Mouse (Mus musculus): ENCODE measurements around the gene Gm49340. TPM values are rescaled to one million over a fixed set of nuclear protein-coding genes. Genes with fewer than 3 reads are reported as not detected.

The Gm49340 gene
- polyA plus RNA-seq, 1 experiment from 2014 or later = not detected

DNA sequence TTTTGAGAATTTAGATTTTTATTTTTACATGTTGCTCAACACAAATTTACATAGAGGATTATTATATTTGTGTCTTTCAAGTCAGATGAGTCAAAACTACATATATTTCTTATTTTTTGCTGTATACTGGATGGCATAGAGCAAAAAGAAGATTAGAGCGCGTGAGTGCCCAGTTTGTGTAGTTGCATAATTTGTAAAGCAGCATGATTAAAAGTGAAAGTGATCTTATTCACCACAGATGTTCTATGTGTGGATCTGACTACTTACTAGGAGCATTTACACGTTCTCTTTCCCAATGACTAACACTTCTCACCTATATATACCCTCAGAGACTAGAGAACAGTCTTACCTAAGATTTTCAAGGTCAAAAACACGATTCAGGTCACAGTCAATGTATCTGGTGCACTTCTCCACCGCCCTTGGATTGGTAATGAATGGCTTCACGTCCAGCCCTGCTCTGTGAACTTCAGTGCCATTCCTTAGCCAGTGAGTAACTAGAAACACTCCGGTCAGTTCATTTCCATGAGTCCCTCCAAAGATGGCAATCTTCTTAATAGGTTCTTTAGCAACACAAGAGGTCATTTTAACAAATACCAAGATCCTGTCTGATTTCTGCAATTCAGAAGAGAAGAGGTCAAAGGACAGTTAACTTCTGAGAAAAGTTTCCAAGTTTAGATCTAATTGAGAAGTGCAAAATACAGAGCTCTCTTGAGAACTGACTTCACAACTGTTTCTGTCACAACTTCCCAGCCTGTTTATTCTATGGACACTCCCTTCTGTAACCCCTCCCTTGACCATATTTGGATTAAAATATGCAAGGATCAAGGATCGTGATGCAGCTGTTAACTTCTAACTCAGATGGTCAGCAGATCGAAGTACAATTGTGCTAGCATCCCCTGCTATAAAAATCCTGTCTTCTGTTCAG is 5.4 kb upstream of the Gm49340 start:
- DNase-seq (ENCODE audit: low read depth, low spot score) = no peak
- in situ Hi-C loops (cut with MboI; ENCODE audit: low pct_unique_long_range_greater_than_20kb) = no loop called here
- TF ChIP-seq CTCF (IDR thresholded peaks at IDR 0.05) = no peak
- CTCF ChIA-PET = no interaction called here
- ATAC-seq = no peak
- POLR2A ChIA-PET = no interaction called here
- no peaks in the 10 kb centered on the region for H3K27me3 ChIP-seq

DNA sequence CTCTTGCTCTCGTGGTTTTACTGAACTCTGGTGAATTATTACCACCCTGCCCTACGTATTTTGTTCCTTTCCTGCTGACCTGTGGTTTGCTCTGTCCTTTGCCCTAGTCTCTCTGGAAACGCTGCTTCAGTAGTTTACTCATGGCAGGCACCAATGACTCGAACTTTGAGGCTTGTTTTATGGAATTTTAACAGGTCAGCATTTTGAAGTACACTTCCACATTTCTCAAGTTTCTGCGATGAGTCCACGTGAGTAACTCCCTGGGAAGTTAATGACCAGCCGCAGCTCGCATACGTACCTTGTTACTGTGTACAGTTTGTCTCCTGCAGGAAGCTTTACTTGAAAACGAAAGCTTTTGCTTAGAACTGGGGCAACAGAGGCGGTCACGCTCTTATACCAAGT is 3.1 kb upstream of the Gm49340 start:
- CTCF ChIA-PET = no interaction called here
- ATAC-seq (peak; percentile 96), DNase-seq (ENCODE audit: low read depth, low spot score) (peak; percentile 46)
- in situ Hi-C loops (cut with MboI; ENCODE audit: low pct_unique_long_range_greater_than_20kb) = no loop called here
- POLR2A ChIA-PET = no interaction called here
- TF ChIP-seq CTCF (IDR thresholded peaks at IDR 0.05) = no peak
- peaks cover 8% of the 10 kb centered on the region for H3K27me3 ChIP-seq

- ChIA-PET CTCF (interaction anchor here (2.6 kb wide), 1 partner anchor 10 kb away, joined by 6 read pairs; no protein-coding TSS in a partner anchor), POLR2A (no interaction called here)
- ATAC-seq (no peak), DNase-seq (ENCODE audit: low read depth, low spot score) (no peak)
- in situ Hi-C loops (cut with MboI; ENCODE audit: low pct_unique_long_range_greater_than_20kb) = no loop called here
- TF ChIP-seq CTCF (IDR thresholded peaks at IDR 0.05) = no peak
- peaks cover 13% of the 10 kb centered on the region for H3K27me3 ChIP-seq
These were observed 2.2 kb upstream of the Gm49340 start for GRCm38 (mm10) chr11:73327361-73327760.

- POLR2A ChIA-PET = no interaction called here
- TF ChIP-seq CTCF (IDR thresholded peaks at IDR 0.05) = no peak
- no peak for DNase-seq (ENCODE audit: low read depth, low spot score)
- H3K27me3 ChIP-seq = peaks cover 51% of the 10 kb centered on the region
- no peak for ATAC-seq
- in situ Hi-C loops (cut with MboI; ENCODE audit: low pct_unique_long_range_greater_than_20kb) = no loop called here
- CTCF ChIA-PET = no interaction called here
These were observed 3.8 kb downstream of the Gm49340 start for GRCm38 (mm10) chr11:73333357-73333756.

DNA sequence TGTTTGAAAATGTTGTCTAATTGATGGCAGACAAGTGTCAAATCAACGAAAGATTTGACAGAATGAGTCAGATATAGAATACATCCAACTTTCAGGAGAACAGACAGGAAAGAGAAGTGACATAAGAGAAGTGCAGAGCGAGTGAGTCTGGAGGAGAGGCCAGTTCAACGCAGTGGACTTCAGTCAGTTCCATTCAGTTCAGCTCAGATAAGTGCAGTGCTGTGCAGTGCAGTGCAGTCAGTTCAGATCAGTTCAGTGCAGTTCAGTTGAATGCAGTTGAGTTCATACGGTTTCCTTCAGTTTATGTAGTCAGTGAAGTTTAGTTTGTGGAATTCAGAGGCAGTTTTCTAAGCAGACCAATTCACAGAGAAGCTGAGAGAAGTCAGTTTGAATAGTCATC is 7.4 kb downstream of the Gm49340 start:
- in situ Hi-C loops (cut with MboI; ENCODE audit: low pct_unique_long_range_greater_than_20kb) = no loop called here
- POLR2A ChIA-PET = no interaction called here

DNA sequence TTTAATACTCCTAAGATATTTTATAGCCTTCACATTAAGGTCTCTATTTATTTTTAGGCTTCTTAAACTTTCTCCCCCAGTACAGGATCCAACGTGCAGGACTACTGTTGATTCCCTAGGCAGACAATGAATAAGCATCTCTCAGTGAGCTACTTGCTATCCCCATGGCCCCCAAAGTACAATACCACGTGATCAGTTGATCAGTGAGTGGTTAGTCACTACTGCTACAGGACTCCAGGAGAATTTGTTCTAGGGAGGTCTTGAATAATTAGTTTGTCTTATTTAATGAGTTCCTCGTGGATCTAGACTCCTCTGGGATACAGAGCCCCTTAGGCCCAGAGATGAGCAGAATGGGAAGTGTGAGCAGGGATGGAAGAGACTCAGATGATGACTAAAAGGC is 20.9 kb downstream of the Gm49340 start, which contains the start of gene Olfr20:
Gene Olfr20 (plus strand): TSS at position 301 of the 400 bp plus-strand sequence.
- ChIA-PET POLR2A (no interaction called here), CTCF (no interaction called here)
- peaks cover 23% of the 10 kb centered on the region for H3K27me3 ChIP-seq
- TF ChIP-seq CTCF (IDR thresholded peaks at IDR 0.05) = no peak
- DNase-seq (ENCODE audit: low read depth, low spot score) (no peak), ATAC-seq (no peak)
- in situ Hi-C loops (cut with MboI; ENCODE audit: low pct_unique_long_range_greater_than_20kb) = no loop called here

More for the DNA sequence above, 7.4 kb downstream of the Gm49340 start:
- TF ChIP-seq CTCF (IDR thresholded peaks at IDR 0.05) = no peak
- peaks cover 56% of the 10 kb centered on the region for H3K27me3 ChIP-seq
- DNase-seq (ENCODE audit: low read depth, low spot score) (no peak), ATAC-seq (no peak)
- CTCF ChIA-PET = interaction anchor here (0.8 to 1.3 kb wide), 2 partner anchors 8 to 10 kb away, joined by 3 to 5 read pairs; no protein-coding TSS in a partner anchor

DNA sequence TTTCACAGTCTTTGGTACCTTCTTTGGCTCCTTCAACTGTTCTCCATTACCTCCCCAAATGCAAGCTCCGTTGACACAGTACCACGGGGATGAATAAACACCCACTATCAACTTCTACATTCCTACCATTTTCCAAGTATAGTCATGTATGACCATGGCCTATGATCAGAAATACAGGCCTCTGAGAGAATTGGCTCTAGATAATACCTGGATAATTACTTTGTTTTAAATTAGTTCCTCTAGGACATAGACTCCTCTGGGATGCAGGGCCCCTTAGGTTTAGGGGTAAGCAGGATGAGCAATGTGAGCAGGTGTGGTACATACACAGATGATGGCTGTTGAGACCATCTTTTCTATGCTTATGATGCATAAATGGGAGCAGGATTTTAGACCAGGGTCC is 41.4 kb downstream of the Gm49340 start, which contains the start of gene Olfr376:
Gene Olfr376 (plus strand): TSS at position 301 of the 400 bp plus-strand sequence.
- in situ Hi-C loops (cut with MboI; ENCODE audit: low pct_unique_long_range_greater_than_20kb) = no loop called here
- no peak for ATAC-seq
- CTCF ChIA-PET = no interaction called here
- no peak for DNase-seq (ENCODE audit: low read depth, low spot score)
- POLR2A ChIA-PET = no interaction called here
- H3K27me3 ChIP-seq = peaks cover 4% of the 10 kb centered on the region
- TF ChIP-seq CTCF (IDR thresholded peaks at IDR 0.05) = no peak

DNA sequence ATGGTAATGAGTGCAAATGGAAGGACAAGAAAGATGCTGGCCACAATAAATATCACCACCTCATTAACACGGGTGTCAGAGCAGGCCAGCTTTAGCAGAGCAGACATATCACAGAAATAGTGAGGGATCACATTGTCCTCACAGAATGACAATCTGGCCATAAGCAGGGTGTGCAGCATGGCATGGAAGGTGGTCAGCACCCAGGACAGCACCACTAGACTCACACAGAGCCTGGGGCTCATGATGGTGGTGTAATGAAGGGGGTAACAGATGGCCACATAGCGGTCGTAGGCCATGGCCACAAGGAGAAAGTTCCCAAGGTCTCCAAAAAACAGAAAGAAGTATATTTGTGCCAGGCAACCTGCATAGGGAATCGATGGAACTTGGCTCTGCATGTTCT is 65.8 kb downstream of the Gm49340 start:
- CTCF ChIA-PET = no interaction called here
- TF ChIP-seq CTCF (IDR thresholded peaks at IDR 0.05) = no peak
- peaks cover 3% of the 10 kb centered on the region for H3K27me3 ChIP-seq
- POLR2A ChIA-PET = no interaction called here
- ATAC-seq (no peak), DNase-seq (ENCODE audit: low read depth, low spot score) (no peak)
- in situ Hi-C loops (cut with MboI; ENCODE audit: low pct_unique_long_range_greater_than_20kb) = no loop called here

GRCm38 (mm10) chr11:73399514-73399913 is 70.0 kb downstream of the Gm49340 start, which contains the start of gene Olfr1:
Olfr1 (minus strand) TSS chr11:73399614.
- ATAC-seq (no peak), DNase-seq (ENCODE audit: low read depth, low spot score) (no peak)
- POLR2A ChIA-PET = no interaction called here
- no peak for TF ChIP-seq CTCF (IDR thresholded peaks at IDR 0.05)
- in situ Hi-C loops (cut with MboI; ENCODE audit: low pct_unique_long_range_greater_than_20kb) = no loop called here
- CTCF ChIA-PET = no interaction called here
- peaks cover 3% of the 10 kb centered on the region for H3K27me3 ChIP-seq

Other genes with a start within 250 kb of the Gm49340 start
- gene Itgae, start 239.2 kb upstream of the Gm49340 start, polyA plus RNA-seq (2021) = 0.05 TPM
- gene Haspin, start 191.4 kb upstream of the Gm49340 start, polyA plus RNA-seq (2021) = 8.8 TPM
- gene P2rx5, start 169.3 kb upstream of the Gm49340 start, polyA plus RNA-seq (2021) = 6.0 TPM
- 79.4 TPM for gene Emc6, start 152.7 kb upstream of the Gm49340 start, polyA plus RNA-seq (2021)
- 157 TPM for gene Tax1bp3, start 152.7 kb upstream of the Gm49340 start, polyA plus RNA-seq (2021)
- gene Ctns, start 130.7 kb upstream of the Gm49340 start, polyA plus RNA-seq (2021) = 33.0 TPM
- gene Shpk, start 130.3 kb upstream of the Gm49340 start, polyA plus RNA-seq (2021) = 5.6 TPM
- not detected for gene Trpv1, start 95.4 kb upstream of the Gm49340 start, polyA plus RNA-seq (2021)
- gene Trpv3, start 62.4 kb upstream of the Gm49340 start, polyA plus RNA-seq (2021) = 0.01 TPM
- 1.1 TPM for gene Aspa, start 145 bp upstream of the Gm49340 start, polyA plus RNA-seq (2021)
- gene Spata22, start within 50 bp of the Gm49340 start, polyA plus RNA-seq (2021) = 0.09 TPM
- gene Olfr20, start 21.0 kb downstream of the Gm49340 start, polyA plus RNA-seq (2021) = not detected
- gene Olfr376, start 41.5 kb downstream of the Gm49340 start, polyA plus RNA-seq (2021) = not detected
- gene Olfr1, start 69.9 kb downstream of the Gm49340 start, polyA plus RNA-seq (2021) = not detected
- not detected for gene Olfr378, start 98.7 kb downstream of the Gm49340 start, polyA plus RNA-seq (2021)
- not detected for gene Olfr380, start 127.8 kb downstream of the Gm49340 start, polyA plus RNA-seq (2021)
- not detected for gene Olfr381, start 161.9 kb downstream of the Gm49340 start, polyA plus RNA-seq (2021)
- not detected for gene Olfr382, start 187.5 kb downstream of the Gm49340 start, polyA plus RNA-seq (2021)